Mouse (Mus musculus) neural tube, embryonic 11.5 days (tissue): Measurements from ENCODE around the gene Pip5k1a. TPM values are rescaled to one million over a fixed set of nuclear protein-coding genes. Genes with fewer than 3 reads are reported as not detected.

Source experiments
- ATAC-seq: fragments of 200-750 bp; cut with Nextera tagmentation; 2 replicates; pipeline ENCODE4 v1.8.0; 2017; ENCODE audit warnings: moderate number of reproducible peaks, mild to moderate bottlenecking, moderate TSS enrichment, moderate library complexity; ENCODE audit not compliant: insufficient read depth, low FRiP score, low TSS enrichment
- DNase-seq: peaks from one replicate; pipeline ENCODE4 v3.0.0-alpha.2; 2015; ENCODE audit warnings: low spot score
- H3K27ac ChIP-seq: fragments of 300-500 bp; sonication (generic); 2 replicates; pipeline ENCODE4 v1.5.1; 2014; ENCODE audit warnings: low read depth, mild to moderate bottlenecking, low read length
- H3K27me3 ChIP-seq: fragments of 300-500 bp; sonication (generic); 2 replicates; pipeline ENCODE4 v1.6.1; 2014; ENCODE audit warnings: mild to moderate bottlenecking, low read length, mixed read lengths; ENCODE audit not compliant: control insufficient read depth, insufficient read depth
- H3K36me3 ChIP-seq: fragments of 300-500 bp; sonication (generic); 2 replicates; pipeline ENCODE4 v1.6.1; 2014; ENCODE audit warnings: mild to moderate bottlenecking, low read length, moderate library complexity, mixed read lengths; ENCODE audit not compliant: control insufficient read depth, insufficient read depth
- H3K4me1 ChIP-seq: fragments of 300-500 bp; sonication (generic); 2 replicates; pipeline ENCODE4 v1.6.1; 2014; ENCODE audit warnings: low read length, mixed read lengths; ENCODE audit not compliant: control insufficient read depth, insufficient read depth
- H3K4me2 ChIP-seq: fragments of 300-500 bp; sonication (generic); 2 replicates; pipeline ENCODE4 v1.6.1; 2014; ENCODE audit warnings: low read depth, mild to moderate bottlenecking, moderate library complexity
- H3K4me3 ChIP-seq: fragments of 300-500 bp; sonication (generic); 2 replicates; pipeline ENCODE4 v1.5.1; 2014; ENCODE audit warnings: low read depth, low read length
- H3K9ac ChIP-seq: fragments of 300-500 bp; sonication (generic); 2 replicates; pipeline ENCODE4 v1.6.1; 2014; ENCODE audit warnings: mild to moderate bottlenecking, low read length
- H3K9me3 ChIP-seq: fragments of 300-500 bp; sonication (generic); 2 replicates; pipeline ENCODE4 v1.6.1; 2016; ENCODE audit warnings: low read length; ENCODE audit not compliant: control insufficient read depth
- WGBS: fragments of 180-500 bp; shearing (Covaris S2); extraction: QIAGEN DNeasy Blood & Tissue Kit; methylation state at CpG from one replicate; pipeline ENCODE4 v1.1.7; 2014; 5-methylcytosine and 5-hydroxymethylcytosine counted together
- polyA plus RNA-seq: library from polyadenylated mRNA; unstranded; fragments of >200 nt; fragmentation: Nextera tagmentation; extraction: Ambion mirVana; gene quantifications from 2 replicates; pipeline ENCODE4 v1.2.1, GENCODE M21; 2014

The Pip5k1a gene
- 12.3 and 13.4 TPM in 2 replicates for polyA plus RNA-seq

DNA sequence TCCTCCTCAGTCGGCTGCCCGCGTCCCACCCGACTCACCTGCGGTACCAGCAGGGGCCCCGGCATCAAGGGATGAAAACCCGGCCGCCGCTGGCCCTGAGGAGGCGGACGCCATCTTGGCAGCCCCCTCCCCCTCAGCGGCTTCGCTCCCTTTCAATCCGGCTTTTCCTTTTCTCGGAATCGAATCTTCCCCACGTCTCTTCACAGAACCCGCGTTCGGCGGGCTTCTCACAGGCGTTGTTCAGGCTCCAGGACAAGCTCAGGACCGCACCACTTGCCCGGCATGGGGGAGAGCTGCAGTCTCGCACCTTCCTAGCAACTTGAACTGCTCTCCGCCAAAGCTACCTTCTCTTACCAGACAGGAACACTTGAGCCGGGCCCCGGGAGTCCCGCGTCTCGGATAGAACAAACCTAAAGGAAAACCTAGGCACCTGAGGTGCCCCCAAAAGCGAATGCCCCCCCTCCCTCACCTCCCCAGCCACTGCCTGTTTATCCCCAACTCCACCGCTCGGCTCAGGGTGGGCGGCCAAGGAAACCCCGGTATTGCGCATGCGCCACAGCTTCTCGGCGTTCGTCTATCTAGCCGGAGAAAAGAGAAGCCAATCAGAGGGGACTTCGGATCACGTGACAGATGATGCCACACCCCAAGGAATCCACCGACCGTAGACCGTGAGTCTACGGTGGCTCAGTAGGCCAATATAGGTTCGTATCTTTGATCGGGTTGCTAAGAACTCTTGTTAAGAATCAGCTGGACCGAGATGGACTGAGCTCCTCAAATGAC, at the start of gene Pip5k1a:
TSS of gene Pip5k1a (minus strand) at position 593 of the 780 bp plus-strand sequence.
- H3K27ac ChIP-seq = peak within 1 kb of the TSS; percentile 63
- H3K9me3 ChIP-seq = no peaks in the 10 kb centered on the region
- peaks cover 2% of the 10 kb centered on the region; the same call in 1 of the 2 replicates for H3K36me3 ChIP-seq
- peak within 1 kb of the TSS; percentile 69 for H3K4me3 ChIP-seq
- H3K9ac ChIP-seq = peak within 1 kb of the TSS; percentile 64
- DNase-seq = peak; percentile 96
- no peaks in the 10 kb centered on the region for H3K27me3 ChIP-seq
- ATAC-seq = peak; percentile 91
- under 1% methylated on average over 51 of the region's 51 CpGs for whole genome bisulfite sequencing
- peaks cover 7% of the 10 kb centered on the region; the same call in 1 of the 2 replicates for H3K4me1 ChIP-seq
- peak within 1 kb of the TSS; percentile 67 for H3K4me2 ChIP-seq

DNA sequence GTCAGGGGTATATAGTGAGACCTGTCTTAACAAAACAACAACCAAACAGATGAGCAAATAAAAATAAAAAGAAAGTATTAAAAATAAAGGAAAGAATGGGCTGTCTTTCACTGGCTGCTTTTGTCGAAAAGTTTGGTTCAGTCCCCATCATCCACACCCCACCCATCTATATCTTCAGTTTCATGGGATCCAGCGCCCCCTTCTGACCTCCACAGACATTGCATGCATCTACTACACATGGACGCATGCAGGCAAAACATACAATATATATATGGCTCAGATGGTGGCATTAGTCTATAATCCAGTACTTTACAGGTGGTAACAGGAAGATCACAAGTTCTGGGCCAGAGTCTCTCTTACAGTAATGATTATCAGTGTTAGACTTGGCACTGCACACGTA, 47.1 kb upstream of the Pip5k1a start:
- no peak overlapping the region for H3K9ac ChIP-seq
- H3K4me1 ChIP-seq = no peaks in the 10 kb centered on the region
- no peaks in the 10 kb centered on the region for H3K9me3 ChIP-seq
- 51% methylated on average over 4 of the region's 4 CpGs for WGBS
- DNase-seq (no peak), ATAC-seq (no peak)
- H3K27ac ChIP-seq = no peak overlapping the region
- H3K4me3 ChIP-seq = no peak overlapping the region
- H3K4me2 ChIP-seq = no peak overlapping the region
- H3K36me3 ChIP-seq = no peaks in the 10 kb centered on the region
- no peaks in the 10 kb centered on the region for H3K27me3 ChIP-seq

DNA sequence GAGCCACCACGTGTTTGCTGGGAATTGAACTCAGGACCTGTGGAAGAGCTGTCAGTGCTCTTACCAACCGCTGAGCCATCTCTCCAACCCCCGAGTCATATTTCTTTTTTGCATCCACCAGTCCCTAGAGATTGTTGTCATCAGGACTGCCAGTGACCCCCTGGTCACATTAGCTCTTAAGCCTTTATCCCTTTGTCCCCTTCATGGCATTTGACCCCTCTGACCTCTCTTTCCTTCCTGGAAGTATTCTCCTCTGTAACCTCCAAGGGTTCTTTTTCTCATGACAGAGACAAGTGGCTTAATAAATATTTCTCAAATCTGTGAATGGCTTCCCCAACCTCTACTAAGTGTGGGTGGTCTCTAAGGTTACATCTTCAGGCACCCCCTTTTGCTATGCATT, 41.2 kb upstream of the Pip5k1a start:
- Histone ChIP-seq H3K4me2 (no peak overlapping the region), H3K36me3 (no peaks in the 10 kb centered on the region), H3K27ac (no peak overlapping the region), H3K4me1 (no peaks in the 10 kb centered on the region), H3K27me3 (no peaks in the 10 kb centered on the region), H3K4me3 (no peak overlapping the region), H3K9ac (no peak overlapping the region), H3K9me3 (no peaks in the 10 kb centered on the region)
- DNase-seq (no peak), ATAC-seq (no peak)
- WGBS = 32% methylated on average over 3 of the region's 3 CpGs

DNA sequence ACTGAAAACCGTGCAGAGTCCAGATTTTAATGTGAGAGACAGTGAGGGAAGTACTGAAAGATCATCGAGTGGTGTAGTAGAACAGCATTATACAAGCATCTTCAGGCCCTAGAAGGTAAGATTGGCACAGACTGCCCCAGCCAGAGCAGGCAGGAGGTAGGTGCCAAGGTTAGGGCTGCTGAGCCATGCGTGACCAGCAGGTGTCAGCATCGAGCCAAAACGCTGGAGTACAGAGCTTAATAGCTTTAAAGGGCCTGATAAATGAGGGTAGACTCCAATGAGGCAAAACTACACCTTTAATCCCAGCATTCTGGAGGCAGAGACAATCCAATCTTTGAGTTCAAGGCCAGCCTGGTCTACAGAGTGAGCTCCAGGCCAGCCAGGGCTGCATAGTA, 35.9 kb upstream of the Pip5k1a start:
- Histone ChIP-seq H3K4me2 (no peak overlapping the region), H3K4me3 (no peak overlapping the region), H3K9me3 (no peaks in the 10 kb centered on the region), H3K36me3 (peaks cover 4% of the 10 kb centered on the region), H3K4me1 (no peaks in the 10 kb centered on the region), H3K27ac (no peak overlapping the region), H3K9ac (no peak overlapping the region), H3K27me3 (no peaks in the 10 kb centered on the region)
- DNase-seq (peak; percentile 88), ATAC-seq (no peak)
- 9% methylated on average over 5 of the region's 5 CpGs for WGBS

DNA sequence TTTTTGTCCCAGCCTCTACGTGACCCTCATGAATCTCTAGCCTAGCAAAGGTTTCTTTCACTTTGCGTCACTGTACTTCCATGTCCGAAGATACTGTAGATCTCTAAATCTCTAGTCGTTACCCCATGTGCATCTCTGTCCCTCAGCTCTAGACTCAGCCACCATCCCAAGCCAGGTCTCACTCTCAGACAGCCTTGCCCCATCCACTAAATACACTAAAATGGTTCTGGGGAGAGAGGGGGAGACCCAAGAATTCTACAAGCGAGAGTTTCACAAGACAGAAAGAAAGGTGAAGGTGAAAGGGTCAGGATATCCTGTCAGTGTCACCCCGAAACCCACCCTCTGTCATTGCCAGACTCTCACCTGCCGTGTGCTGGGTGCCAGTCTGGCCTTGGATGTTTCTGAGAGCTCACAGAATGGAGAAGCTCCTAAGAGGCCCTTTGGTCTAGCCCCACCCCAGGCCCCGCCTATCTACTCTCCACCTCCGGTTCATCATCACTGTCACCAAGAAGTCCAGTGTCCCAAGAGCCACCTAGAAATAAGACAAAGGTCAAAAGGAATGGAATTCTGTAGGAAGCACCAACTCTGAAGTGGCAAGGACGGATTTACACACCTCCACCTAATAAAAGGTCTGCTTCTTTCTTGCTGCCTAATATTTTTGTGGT, 35.4 kb upstream of the Pip5k1a start, which contains the start of gene Tnfaip8l2:
TSS of gene Tnfaip8l2 (minus strand) at position 409 of the 665 bp plus-strand sequence.
- H3K4me2 ChIP-seq = no peak within 1 kb of the TSS
- H3K4me1 ChIP-seq = no peaks in the 10 kb centered on the region
- no peak for DNase-seq
- no peaks in the 10 kb centered on the region for H3K9me3 ChIP-seq
- H3K36me3 ChIP-seq = peaks cover 4% of the 10 kb centered on the region
- ATAC-seq = no peak
- no peaks in the 10 kb centered on the region for H3K27me3 ChIP-seq
- H3K9ac ChIP-seq = no peak within 1 kb of the TSS
- no peak within 1 kb of the TSS for H3K27ac ChIP-seq
- H3K4me3 ChIP-seq = 0 out of 2 replicates have a peak within 1 kb of the TSS, but pooled peaks have one; percentile 0
- 81% methylated on average over 10 of the region's 10 CpGs for WGBS

DNA sequence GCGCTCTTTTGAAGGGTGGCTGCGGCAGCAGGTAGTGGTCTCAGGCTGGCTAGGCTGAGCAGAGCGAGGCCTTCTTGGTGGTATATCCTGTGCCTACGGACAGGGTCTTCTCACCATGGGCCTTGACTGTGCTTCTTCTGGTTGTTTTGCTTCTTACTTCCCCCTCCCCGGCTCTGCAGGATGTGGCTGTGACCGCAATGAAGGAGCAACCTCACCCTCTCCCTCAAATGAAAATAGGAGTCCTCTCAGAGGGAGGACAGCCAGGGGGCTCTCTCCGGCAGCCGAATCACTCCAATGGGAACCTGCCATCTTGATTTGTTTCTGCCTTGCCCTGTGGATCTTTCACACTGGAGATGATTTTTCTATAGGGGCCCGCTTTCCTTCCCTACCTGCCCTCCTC, 34.7 kb upstream of the Pip5k1a start:
- H3K4me3 ChIP-seq = no peak overlapping the region
- no peak overlapping the region for H3K4me2 ChIP-seq
- ATAC-seq (no peak), DNase-seq (no peak)
- H3K36me3 ChIP-seq = peaks cover 4% of the 10 kb centered on the region
- 96% methylated on average over 9 of the region's 9 CpGs for WGBS
- no peaks in the 10 kb centered on the region for H3K4me1 ChIP-seq
- no peak overlapping the region for H3K27ac ChIP-seq
- no peaks in the 10 kb centered on the region for H3K27me3 ChIP-seq
- no peaks in the 10 kb centered on the region for H3K9me3 ChIP-seq
- H3K9ac ChIP-seq = no peak overlapping the region

DNA sequence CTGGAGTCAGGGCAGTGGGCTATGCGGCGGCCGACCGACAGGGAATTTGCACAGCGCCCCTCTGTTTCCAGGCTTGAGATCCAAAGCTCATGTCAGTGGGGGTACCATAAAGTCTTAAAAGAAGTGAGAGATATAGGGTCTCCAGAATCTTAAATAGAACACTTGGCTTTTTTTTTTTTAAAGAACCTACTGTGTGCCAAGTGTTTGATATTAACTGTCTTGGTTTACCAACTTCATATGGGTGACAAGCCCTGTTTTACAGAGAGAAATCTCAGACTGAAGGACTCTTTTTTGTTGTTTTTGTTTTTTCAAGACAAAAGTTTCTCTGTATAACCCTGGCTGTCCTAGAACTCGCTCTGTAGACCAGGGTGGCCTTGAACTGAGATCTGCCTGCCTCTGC, 34.1 kb upstream of the Pip5k1a start:
- H3K9me3 ChIP-seq = no peaks in the 10 kb centered on the region
- peaks cover 4% of the 10 kb centered on the region for H3K36me3 ChIP-seq
- H3K4me2 ChIP-seq = no peak overlapping the region
- ATAC-seq (no peak), DNase-seq (no peak)
- H3K4me3 ChIP-seq = no peak overlapping the region
- H3K4me1 ChIP-seq = no peaks in the 10 kb centered on the region
- H3K9ac ChIP-seq = no peak overlapping the region
- no peaks in the 10 kb centered on the region for H3K27me3 ChIP-seq
- WGBS = 86% methylated on average over 6 of the region's 6 CpGs
- H3K27ac ChIP-seq = no peak overlapping the region

DNA sequence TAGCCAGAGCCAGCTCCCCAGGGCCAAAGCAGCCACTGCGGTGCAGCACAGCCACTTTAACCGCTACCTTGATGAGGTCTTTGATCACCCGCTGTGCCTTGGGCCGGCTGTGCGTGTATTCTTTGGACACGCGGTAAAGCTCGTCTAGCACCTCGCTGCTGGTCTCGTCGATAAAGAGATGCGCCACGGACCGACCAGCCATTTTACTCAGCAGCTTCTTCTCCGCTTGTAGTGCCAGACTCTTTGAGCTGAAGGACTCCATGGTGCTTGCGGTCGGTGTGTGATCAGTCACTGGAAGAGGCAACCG, 33.5 kb upstream of the Pip5k1a start:
- 65% methylated on average over 18 of the region's 18 CpGs for WGBS
- no peak for DNase-seq
- ATAC-seq = no peak
- Histone ChIP-seq H3K4me2 (no peak overlapping the region), H3K4me1 (no peaks in the 10 kb centered on the region; the same call in 1 of the 2 replicates), H3K9ac (no peak overlapping the region), H3K36me3 (peaks cover 4% of the 10 kb centered on the region), H3K27me3 (no peaks in the 10 kb centered on the region), H3K27ac (no peak overlapping the region), H3K9me3 (no peaks in the 10 kb centered on the region), H3K4me3 (no peak overlapping the region)
